Mouse (Mus musculus): ENCODE measurements around the gene Rpa2.
"Not testable (repeated sequence)": the region's sequence is repeated elsewhere in the genome, so short reads cannot be mapped to it uniquely, and the experiment has no call there.

The Rpa2 gene

GRCm38 (mm10) chr4:132767914-132768876 lies at the start of gene Rpa2:
Gene Rpa2, plus strand, starts transcription at chr4:132768332.
- DNase-seq = peak; percentile 99

GRCm38 (mm10) chr4:132728233-132728632 lies 39.9 kb upstream of the Rpa2 start:
- no peak for DNase-seq

- no peak for DNase-seq
Observed at GRCm38 (mm10) chr4:132731616-132732015, 36.5 kb upstream of the Rpa2 start.

GRCm38 (mm10) chr4:132732148-132732684 lies 35.9 kb upstream of the Rpa2 start, which contains the start of gene Xkr8:
Gene Xkr8, minus strand, starts transcription at chr4:132732546.
- DNase-seq = peak; percentile 98

- no peak for DNase-seq
Observed at GRCm38 (mm10) chr4:132733071-132733770, 34.9 kb upstream of the Rpa2 start.

GRCm38 (mm10) chr4:132734766-132735165 lies 33.4 kb upstream of the Rpa2 start:
- DNase-seq = no peak

- no peak for DNase-seq
Observed at GRCm38 (mm10) chr4:132735389-132735788, 32.7 kb upstream of the Rpa2 start.

GRCm38 (mm10) chr4:132735894-132736293 lies 32.2 kb upstream of the Rpa2 start:
- DNase-seq = peak in 1 of 2 experiments; percentile 11

GRCm38 (mm10) chr4:132737154-132737553 lies 31.0 kb upstream of the Rpa2 start:
- DNase-seq = not testable (repeated sequence)

- no peak for DNase-seq
Observed at GRCm38 (mm10) chr4:132741491-132741890, 26.6 kb upstream of the Rpa2 start.

GRCm38 (mm10) chr4:132743992-132744911 lies 23.9 kb upstream of the Rpa2 start:
- peak in 1 of 2 experiments; percentile 25 for DNase-seq

GRCm38 (mm10) chr4:132746911-132747517 lies 21.1 kb upstream of the Rpa2 start:
- DNase-seq = no peak

GRCm38 (mm10) chr4:132747664-132748259 lies 20.4 kb upstream of the Rpa2 start:
- peak; percentile 12 to 47 for DNase-seq

GRCm38 (mm10) chr4:132748778-132749177 lies 19.4 kb upstream of the Rpa2 start:
- DNase-seq = no peak

GRCm38 (mm10) chr4:132749258-132749982 lies 18.7 kb upstream of the Rpa2 start:
- DNase-seq = no peak

- DNase-seq = no peak
Observed at GRCm38 (mm10) chr4:132752992-132753391, 15.1 kb upstream of the Rpa2 start.

- peak; percentile 81 to 86 for DNase-seq
Observed at GRCm38 (mm10) chr4:132756974-132757373, 11.2 kb upstream of the Rpa2 start, which contains the start of gene Smpdl3b. Gene Smpdl3b, minus strand, starts transcription at chr4:132757252.

- peak in 1 of 2 experiments; percentile 18 for DNase-seq
Observed at GRCm38 (mm10) chr4:132757633-132758351, 10.3 kb upstream of the Rpa2 start.

- no peak for DNase-seq
Observed at GRCm38 (mm10) chr4:132760296-132760695, 7.8 kb upstream of the Rpa2 start.

GRCm38 (mm10) chr4:132762602-132763001 lies 5.5 kb upstream of the Rpa2 start:
- no peak for DNase-seq
